Mouse (Mus musculus) intestine, postnatal 0 days (tissue): Measurements from ENCODE around the gene Camta1. TPM values are rescaled to one million over a fixed set of nuclear protein-coding genes. Genes with fewer than 3 reads are reported as not detected.

ENCODE experiments used
- ATAC-seq: fragments of 200-750 bp; cut with Nextera tagmentation; 2 replicates; pipeline ENCODE4 v1.8.0; 2017; ENCODE audit warnings: mild to moderate bottlenecking, moderate TSS enrichment, moderate library complexity
- H3K27ac ChIP-seq: fragments of 300-500 bp; sonication (generic); 2 replicates; pipeline ENCODE4 v1.5.1; 2014; ENCODE audit warnings: mild to moderate bottlenecking, low read depth, low read length, moderate library complexity
- H3K27me3 ChIP-seq: fragments of 300-500 bp; sonication (generic); replicated peaks from 2 replicates; pipeline ENCODE4 v1.6.1; 2014; ENCODE audit warnings: low read length, mixed read lengths; ENCODE audit not compliant: control insufficient read depth, insufficient read depth
- H3K36me3 ChIP-seq: fragments of 300-500 bp; sonication (generic); 2 replicates; pipeline ENCODE4 v1.6.1; 2014; ENCODE audit warnings: mild to moderate bottlenecking, moderate library complexity; ENCODE audit not compliant: control insufficient read depth, insufficient read depth
- H3K4me1 ChIP-seq: fragments of 300-500 bp; sonication (generic); replicated peaks from 2 replicates; pipeline ENCODE4 v1.6.1; 2014; ENCODE audit warnings: antibody characterized with exemption, low read length, mixed read lengths; ENCODE audit not compliant: control insufficient read depth, insufficient read depth
- H3K4me2 ChIP-seq: fragments of 300-500 bp; sonication (generic); replicated peaks from 2 replicates; pipeline ENCODE4 v1.6.1; 2014; ENCODE audit warnings: low read depth, mild to moderate bottlenecking, moderate library complexity
- H3K4me3 ChIP-seq: fragments of 300-500 bp; sonication (generic); 2 replicates; pipeline ENCODE4 v1.5.1; 2014; ENCODE audit warnings: low read depth, low read length
- H3K9ac ChIP-seq: fragments of 300-500 bp; sonication (generic); 2 replicates; pipeline ENCODE4 v1.6.1; 2014; ENCODE audit warnings: mild to moderate bottlenecking, low read depth, low read length
- H3K9me3 ChIP-seq: fragments of 300-500 bp; sonication (generic); 2 replicates; pipeline ENCODE4 v1.6.1; 2016; ENCODE audit warnings: mixed run types; ENCODE audit not compliant: control insufficient read depth
- CTCF ChIP-seq: sonication (generic); IDR thresholded peaks from 2 replicates; pipeline ENCODE4 v1.5.1; 2016; ENCODE audit warnings: low read depth, mild to moderate bottlenecking, control low read depth, antibody characterized with exemption, moderate library complexity
- WGBS: fragments of 180-500 bp; shearing (Covaris S2); extraction: QIAGEN DNeasy Blood & Tissue Kit; methylation state at CpG from one replicate; pipeline ENCODE4 v1.1.7; 2014; 5-methylcytosine and 5-hydroxymethylcytosine counted together
- polyA plus RNA-seq: library from polyadenylated mRNA; unstranded; fragments of >200 nt; fragmentation: Nextera tagmentation; extraction: Ambion mirVana; gene quantifications from 2 replicates; pipeline ENCODE4 v1.2.1, GENCODE M21; 2015

The Camta1 gene
- polyA plus RNA-seq, 1 experiment from 2014 or later: 54.1 TPM

DNA sequence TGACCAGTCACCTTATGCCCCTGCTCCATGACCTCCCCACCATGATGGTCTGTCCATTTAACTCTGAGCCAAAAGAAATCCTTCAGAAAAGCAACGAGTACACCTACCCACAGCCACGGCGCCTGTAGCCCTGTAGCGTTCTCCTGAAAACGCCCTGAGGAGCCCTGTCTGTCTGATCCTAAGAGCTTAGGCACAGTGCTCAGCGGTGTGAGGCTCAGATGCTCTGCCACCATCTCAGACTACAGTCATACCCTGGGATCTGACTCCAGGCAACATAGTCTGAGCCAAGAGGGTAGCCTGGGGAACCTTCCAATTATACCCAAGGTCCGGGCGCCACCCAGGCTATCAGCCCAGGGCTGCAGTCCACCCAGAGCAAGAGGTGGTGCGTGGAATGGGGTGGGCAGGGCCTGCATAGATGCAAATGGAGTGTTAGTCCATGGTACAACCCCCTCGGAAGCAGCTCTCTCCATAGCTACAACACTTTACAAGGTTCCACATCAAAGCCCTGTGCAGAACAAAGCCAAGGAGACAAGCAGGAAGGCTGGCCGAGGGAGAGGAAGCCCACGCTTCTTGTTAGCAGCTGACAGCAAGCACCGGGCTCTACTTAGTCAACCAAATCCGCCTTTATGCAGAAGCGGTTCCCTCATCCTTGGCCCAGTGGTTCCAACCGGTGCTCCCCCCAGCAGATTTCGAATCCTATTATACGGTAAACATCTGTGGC, 323.1 kb downstream of the Camta1 start:
- no peak overlapping the region for H3K4me3 ChIP-seq
- H3K27ac ChIP-seq: no peak overlapping the region
- no peaks in the 10 kb centered on the region for H3K9me3 ChIP-seq
- H3K36me3 ChIP-seq: no peaks in the 10 kb centered on the region
- ATAC-seq: no peak
- no peak for TF ChIP-seq CTCF
- no peak overlapping the region for H3K4me2 ChIP-seq
- 72% methylated on average over 18 of the region's 18 CpGs for WGBS
- no peak overlapping the region for H3K9ac ChIP-seq
- no peaks in the 10 kb centered on the region for H3K27me3 ChIP-seq
- no peaks in the 10 kb centered on the region for H3K4me1 ChIP-seq

GRCm38 (mm10) chr4:151535916-151536450, 325.7 kb downstream of the Camta1 start:
- no peak for ATAC-seq
- 45% methylated on average over 9 of the region's 9 CpGs for WGBS
- H3K9me3 ChIP-seq: no peaks in the 10 kb centered on the region
- H3K27ac ChIP-seq: no peak overlapping the region
- H3K36me3 ChIP-seq: no peaks in the 10 kb centered on the region
- no peak overlapping the region for H3K4me3 ChIP-seq
- no peaks in the 10 kb centered on the region for H3K27me3 ChIP-seq
- no peak overlapping the region for H3K9ac ChIP-seq
- no peak for TF ChIP-seq CTCF
- H3K4me1 ChIP-seq: no peaks in the 10 kb centered on the region
- no peak overlapping the region for H3K4me2 ChIP-seq

- H3K36me3 ChIP-seq: no peaks in the 10 kb centered on the region
- H3K4me2 ChIP-seq: no peak overlapping the region
- TF ChIP-seq CTCF: no peak
- no peaks in the 10 kb centered on the region for H3K9me3 ChIP-seq
- no peak overlapping the region for H3K27ac ChIP-seq
- no peak for ATAC-seq
- WGBS: 57% methylated on average over 10 of the region's 10 CpGs
- no peak overlapping the region for H3K4me3 ChIP-seq
- no peaks in the 10 kb centered on the region for H3K27me3 ChIP-seq
- H3K4me1 ChIP-seq: no peaks in the 10 kb centered on the region
- no peak overlapping the region for H3K9ac ChIP-seq
These were observed 328.2 kb downstream of the Camta1 start for GRCm38 (mm10) chr4:151533451-151533850.

DNA sequence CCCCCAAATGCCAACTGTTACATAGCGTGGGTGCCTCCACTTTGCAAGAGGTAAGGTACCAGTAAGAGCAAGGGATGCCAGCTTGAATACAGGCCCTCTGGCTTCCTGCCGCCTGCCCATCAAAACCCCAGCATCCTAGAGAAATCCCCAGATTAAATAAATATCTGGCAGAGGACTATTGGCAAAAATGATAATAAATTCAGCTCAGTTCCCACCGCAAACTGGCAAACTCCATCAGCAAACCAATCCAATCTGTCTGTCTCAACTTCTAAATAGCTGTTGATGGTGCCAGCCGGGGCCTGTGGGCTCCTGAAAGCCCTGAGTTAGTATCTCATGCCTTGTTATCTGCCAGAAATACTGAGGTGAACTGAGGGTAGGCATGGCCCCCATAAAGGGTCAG, 333.2 kb downstream of the Camta1 start:
- no peak overlapping the region for H3K4me2 ChIP-seq
- 94% methylated on average over 4 of the region's 4 CpGs for WGBS
- no peaks in the 10 kb centered on the region for H3K27me3 ChIP-seq
- no peaks in the 10 kb centered on the region for H3K4me1 ChIP-seq
- TF ChIP-seq CTCF: no peak
- no peaks in the 10 kb centered on the region for H3K36me3 ChIP-seq
- no peak overlapping the region for H3K4me3 ChIP-seq
- no peak for ATAC-seq
- no peak overlapping the region for H3K9ac ChIP-seq
- H3K27ac ChIP-seq: no peak overlapping the region
- no peaks in the 10 kb centered on the region for H3K9me3 ChIP-seq

- TF ChIP-seq CTCF: no peak
- Histone ChIP-seq H3K9me3 (no peaks in the 10 kb centered on the region), H3K4me3 (no peak overlapping the region), H3K27me3 (no peaks in the 10 kb centered on the region), H3K4me1 (no peaks in the 10 kb centered on the region), H3K27ac (no peak overlapping the region), H3K4me2 (no peak overlapping the region), H3K9ac (no peak overlapping the region), H3K36me3 (no peaks in the 10 kb centered on the region)
- ATAC-seq: no peak
- 82% methylated on average over 3 of the region's 3 CpGs for WGBS
These were observed 333.9 kb downstream of the Camta1 start for GRCm38 (mm10) chr4:151527763-151528162.

GRCm38 (mm10) chr4:151520103-151520502, 341.6 kb downstream of the Camta1 start:
- Histone ChIP-seq H3K27ac (no peak overlapping the region), H3K9me3 (no peaks in the 10 kb centered on the region), H3K4me2 (no peak overlapping the region), H3K9ac (no peak overlapping the region), H3K4me1 (no peaks in the 10 kb centered on the region), H3K4me3 (no peak overlapping the region), H3K27me3 (no peaks in the 10 kb centered on the region), H3K36me3 (no peaks in the 10 kb centered on the region)
- ATAC-seq: no peak
- TF ChIP-seq CTCF: no peak
- WGBS: 20% methylated on average over 8 of the region's 8 CpGs
